Mouse (Mus musculus) left cerebral cortex, adult 18-20 months (tissue): ENCODE measurements around the gene Pced1b. TPM values are rescaled to one million over a fixed set of nuclear protein-coding genes. Genes with fewer than 3 reads are reported as not detected.

Experiments used
- DNase-seq, 2 experiments: peaks; one replicate each; pipeline ENCODE4 v3.0.0; 2021 to 2022; ENCODE audit warnings: low spot score in 2 of 2, mixed read lengths in 1 of 2
- total RNA-seq, 2 experiments: library from RNA; stranded (reverse); gene quantifications; 2 replicates each; pipeline ENCODE4 v1.2.3; 2021

Pced1b gene
- total RNA-seq, 2 experiments from 2014 or later: 5.6 to 7.3 TPM

DNA sequence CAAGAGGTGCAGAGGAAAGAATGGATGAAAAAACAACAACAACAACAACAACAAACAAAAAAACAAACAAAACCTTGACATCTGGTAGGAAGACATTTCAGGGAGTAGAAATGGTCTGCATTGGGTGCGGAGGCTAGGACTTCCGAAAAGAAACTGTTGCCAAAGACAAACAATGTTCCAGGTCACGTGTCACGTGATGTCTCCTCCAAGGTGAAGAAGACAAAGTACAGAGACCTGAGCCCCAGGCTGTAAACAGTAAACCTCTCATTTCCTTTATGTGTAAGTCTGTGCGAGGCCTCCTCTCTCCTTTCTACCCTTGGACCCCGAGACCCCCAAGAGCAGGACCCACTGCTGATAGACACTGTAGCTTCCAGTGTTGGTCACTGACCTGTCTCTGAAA, 184.6 kb downstream of the Pced1b start:
- DNase-seq: no peak

DNA sequence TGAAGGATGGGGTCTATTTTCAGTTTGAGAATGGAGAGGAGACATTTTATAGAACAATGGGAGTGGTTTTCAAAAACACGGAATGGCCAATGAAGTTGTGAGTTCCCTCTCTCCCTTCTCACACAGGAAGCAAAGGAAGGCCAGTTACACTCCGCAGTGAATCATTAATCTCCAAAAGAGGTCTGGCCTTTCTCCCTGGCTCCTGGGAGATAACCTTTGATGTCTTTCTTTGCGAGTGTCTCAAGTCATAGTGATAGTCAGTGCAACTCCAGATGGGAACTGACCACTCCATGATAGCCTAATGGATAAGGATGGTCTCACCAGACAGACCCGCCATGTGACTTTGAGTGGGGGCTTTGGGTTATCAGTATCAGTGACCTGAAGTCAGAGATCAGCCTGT, 185.3 kb downstream of the Pced1b start:
- DNase-seq: no peak

Other genes with a start within 250 kb of the Pced1b start
- under 1 TPM; 0.74 to 0.84 TPM for gene Slc38a4, start 191.2 kb upstream of the Pced1b start, total RNA-seq
- 1 to 10 TPM; 5.6 TPM for gene Amigo2, start 180 bp downstream of the Pced1b start, total RNA-seq